Mouse (Mus musculus) liver, embryonic 12.5 days (tissue): ENCODE measurements around the gene Aip. TPM values are rescaled to one million over a fixed set of nuclear protein-coding genes. Genes with fewer than 3 reads are reported as not detected.
A peak's percentile ranks its signal among the peaks of the same experiment; 100 is the strongest.

Experiments
- ATAC-seq: fragments of 200-750 bp; cut with Nextera tagmentation; 2 replicates; pipeline ENCODE4 v1.8.0; 2017; ENCODE audit warnings: moderate number of reproducible peaks, mild to moderate bottlenecking, moderate library complexity
- H3K27ac ChIP-seq: fragments of 300-500 bp; sonication (generic); 2 replicates; pipeline ENCODE4 v1.5.1; 2016; ENCODE audit warnings: mild to moderate bottlenecking
- H3K27me3 ChIP-seq: fragments of 300-500 bp; sonication (generic); replicated peaks from 2 replicates; pipeline ENCODE4 v1.6.1; 2016; ENCODE audit warnings: mild to moderate bottlenecking, moderate library complexity
- H3K36me3 ChIP-seq: fragments of 300-500 bp; sonication (generic); 2 replicates; pipeline ENCODE4 v1.6.1; 2016; ENCODE audit warnings: mild to moderate bottlenecking, moderate library complexity
- H3K4me1 ChIP-seq: fragments of 300-500 bp; sonication (generic); 2 replicates; pipeline ENCODE4 v1.6.1; 2016
- H3K4me2 ChIP-seq: fragments of 300-500 bp; sonication (generic); 2 replicates; pipeline ENCODE4 v1.6.1; 2016; ENCODE audit warnings: mild to moderate bottlenecking, moderate library complexity
- H3K4me3 ChIP-seq: fragments of 300-500 bp; sonication (generic); 2 replicates; pipeline ENCODE4 v1.5.1; 2016; ENCODE audit warnings: mild to moderate bottlenecking, moderate library complexity
- H3K9ac ChIP-seq: fragments of 300-500 bp; sonication (generic); 2 replicates; pipeline ENCODE4 v1.6.1; 2016; ENCODE audit warnings: mild to moderate bottlenecking, moderate library complexity
- H3K9me3 ChIP-seq: fragments of 300-500 bp; sonication (generic); replicated peaks from 2 replicates; pipeline ENCODE4 v1.6.1; 2016; ENCODE audit warnings: mild to moderate bottlenecking, moderate library complexity
- WGBS: fragments of 180-500 bp; shearing (Covaris S2); methylation state at CpG from one replicate; pipeline ENCODE4 v1.1.7; 2016; ENCODE audit not compliant: insufficient replicate concordance; 5-methylcytosine and 5-hydroxymethylcytosine counted together
- polyA plus RNA-seq: library from polyadenylated mRNA; unstranded; fragments of >200 nt; fragmentation: Nextera tagmentation; extraction: Ambion mirVana; gene quantifications from 2 replicates; pipeline ENCODE4 v1.2.1, GENCODE M21; 2016

Gene Aip
- polyA plus RNA-seq, 1 experiment from 2014 or later = 43.6 TPM

DNA sequence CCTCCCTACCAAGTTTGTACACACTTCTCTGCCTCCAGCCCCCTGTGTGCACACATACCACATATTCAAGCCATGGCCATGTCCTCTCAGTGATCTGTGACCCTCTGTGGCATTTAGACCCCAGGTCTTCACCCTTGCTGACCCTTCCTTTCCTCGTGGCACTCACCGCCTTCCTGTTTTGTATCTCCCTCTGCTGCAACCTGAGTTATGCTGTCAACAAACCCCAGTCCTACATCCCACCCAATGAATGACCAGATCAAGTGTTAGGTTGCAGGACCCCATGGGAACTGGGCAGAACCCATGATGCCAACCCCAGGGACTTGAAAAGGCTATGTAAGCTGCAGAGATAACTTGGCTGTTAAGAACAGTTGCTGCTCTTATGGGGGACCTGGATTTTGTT, 23.6 kb downstream of the Aip start:
- H3K27ac ChIP-seq = no peak overlapping the region
- H3K9ac ChIP-seq = no peak overlapping the region
- 74% methylated on average over 2 of the region's 2 CpGs for WGBS
- no peak overlapping the region for H3K4me2 ChIP-seq
- no peak overlapping the region for H3K4me3 ChIP-seq
- H3K27me3 ChIP-seq = peaks cover 58% of the 10 kb centered on the region
- peaks cover 4% of the 10 kb centered on the region; the same call in 1 of the 2 replicates for H3K36me3 ChIP-seq
- no peaks in the 10 kb centered on the region for H3K9me3 ChIP-seq
- H3K4me1 ChIP-seq = peaks cover 41% of the 10 kb centered on the region
- ATAC-seq = no peak

DNA sequence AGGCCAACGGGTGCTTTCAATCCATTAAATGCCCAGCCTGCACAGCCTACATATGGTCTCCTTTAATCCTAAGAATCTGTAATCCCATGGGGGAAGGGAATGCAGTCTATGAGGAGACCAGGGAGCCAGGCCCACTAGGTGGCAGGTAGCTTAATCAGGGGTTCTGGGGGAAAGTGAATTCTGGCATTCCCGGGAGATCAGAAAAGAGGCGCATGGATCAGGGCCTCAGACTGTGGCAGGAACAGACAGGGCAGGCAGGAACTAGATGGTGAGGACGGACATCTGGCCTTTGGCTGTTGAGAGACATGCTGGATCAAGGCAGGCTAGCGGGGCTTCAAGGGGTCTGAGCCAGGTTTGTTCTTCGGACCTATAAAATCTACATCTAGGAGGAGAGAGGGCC, 24.2 kb downstream of the Aip start:
- no peak for ATAC-seq
- Histone ChIP-seq H3K9ac (no peak overlapping the region), H3K27me3 (peaks cover 55% of the 10 kb centered on the region), H3K4me1 (peaks cover 43% of the 10 kb centered on the region), H3K4me3 (peak overlapping the region; percentile 72; the same call in 1 of the 2 replicates), H3K4me2 (peak overlapping the region; percentile 93), H3K27ac (no peak overlapping the region), H3K9me3 (no peaks in the 10 kb centered on the region), H3K36me3 (peaks cover 4% of the 10 kb centered on the region; the same call in 1 of the 2 replicates)
- 71% methylated on average over 6 of the region's 6 CpGs for WGBS

GRCm38 (mm10) chr19:4100718-4101261, 24.9 kb downstream of the Aip start:
- Histone ChIP-seq H3K36me3 (peaks cover 4% of the 10 kb centered on the region; the same call in 1 of the 2 replicates), H3K4me2 (peak overlapping the region; percentile 93), H3K9me3 (no peaks in the 10 kb centered on the region), H3K9ac (peak overlapping the region; percentile 70), H3K4me1 (peaks cover 50% of the 10 kb centered on the region), H3K27ac (no peak overlapping the region), H3K4me3 (peak overlapping the region; percentile 72), H3K27me3 (peaks cover 55% of the 10 kb centered on the region)
- WGBS = 2% methylated on average over 51 of the region's 52 CpGs
- ATAC-seq = no peak

GRCm38 (mm10) chr19:4099837-4100717, 25.6 kb downstream of the Aip start, which contains the start of gene Pitpnm1:
Pitpnm1 (plus strand) TSS chr19:4099998.
- peak within 1 kb of the TSS; percentile 67 for H3K27ac ChIP-seq
- H3K27me3 ChIP-seq = peaks cover 50% of the 10 kb centered on the region
- 2% methylated on average over 50 of the region's 53 CpGs for WGBS
- no peak for ATAC-seq
- peak within 1 kb of the TSS; percentile 70 for H3K9ac ChIP-seq
- H3K4me1 ChIP-seq = peaks cover 51% of the 10 kb centered on the region
- peak within 1 kb of the TSS; percentile 93 for H3K4me2 ChIP-seq
- H3K4me3 ChIP-seq = peak within 1 kb of the TSS; percentile 72
- peaks cover 4% of the 10 kb centered on the region; the same call in 1 of the 2 replicates for H3K36me3 ChIP-seq
- no peaks in the 10 kb centered on the region for H3K9me3 ChIP-seq

- WGBS = 6% methylated on average over 9 of the region's 9 CpGs
- peak overlapping the region; percentile 67 for H3K27ac ChIP-seq
- H3K36me3 ChIP-seq = peaks cover 4% of the 10 kb centered on the region; the same call in 1 of the 2 replicates
- H3K4me3 ChIP-seq = peak overlapping the region; percentile 72
- H3K27me3 ChIP-seq = peaks cover 47% of the 10 kb centered on the region
- peak overlapping the region; percentile 93 for H3K4me2 ChIP-seq
- peak overlapping the region; percentile 70 for H3K9ac ChIP-seq
- no peaks in the 10 kb centered on the region for H3K9me3 ChIP-seq
- H3K4me1 ChIP-seq = peaks cover 51% of the 10 kb centered on the region
- ATAC-seq = no peak
Measured at GRCm38 (mm10) chr19:4099056-4099455, 26.6 kb downstream of the Aip start.

GRCm38 (mm10) chr19:4098426-4098825, 27.2 kb downstream of the Aip start:
- Histone ChIP-seq H3K27me3 (peaks cover 42% of the 10 kb centered on the region), H3K4me1 (peaks cover 51% of the 10 kb centered on the region), H3K27ac (peak overlapping the region; percentile 67), H3K36me3 (peaks cover 4% of the 10 kb centered on the region; the same call in 1 of the 2 replicates), H3K9me3 (no peaks in the 10 kb centered on the region), H3K4me2 (peak overlapping the region; percentile 93), H3K4me3 (peak overlapping the region; percentile 72), H3K9ac (peak overlapping the region; percentile 22; the same call in 1 of the 2 replicates)
- no peak for ATAC-seq
- WGBS = 77% methylated on average over 13 of the region's 13 CpGs

DNA sequence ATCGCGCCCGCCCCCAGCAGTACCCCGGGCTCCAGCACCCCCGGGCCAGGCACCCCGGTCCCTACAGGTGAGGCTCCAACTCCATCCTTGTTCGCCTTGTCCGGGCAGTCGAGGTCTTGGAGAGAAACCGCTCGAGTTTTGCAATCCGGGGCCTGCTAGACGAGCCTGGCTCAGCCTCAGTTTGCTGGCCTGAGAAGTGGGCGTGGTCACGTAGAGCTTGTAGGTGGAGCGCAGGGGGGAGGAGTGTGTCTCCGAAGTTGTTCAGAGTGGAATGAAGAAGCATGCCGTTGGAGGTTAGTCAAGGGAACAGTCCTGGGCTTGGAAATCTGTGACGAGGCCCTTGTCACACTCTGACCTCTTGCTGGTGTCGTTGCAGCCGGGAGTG, 28.2 kb downstream of the Aip start:
- Histone ChIP-seq H3K27ac (peak overlapping the region; percentile 99), H3K27me3 (peaks cover 32% of the 10 kb centered on the region), H3K9me3 (no peaks in the 10 kb centered on the region), H3K36me3 (peaks cover 4% of the 10 kb centered on the region; the same call in 1 of the 2 replicates), H3K9ac (peak overlapping the region; percentile 80), H3K4me3 (peak overlapping the region; percentile 72), H3K4me1 (peaks cover 58% of the 10 kb centered on the region), H3K4me2 (peak overlapping the region; percentile 93)
- 1% methylated on average over 21 of the region's 21 CpGs for WGBS
- peak; percentile 76 for ATAC-seq

DNA sequence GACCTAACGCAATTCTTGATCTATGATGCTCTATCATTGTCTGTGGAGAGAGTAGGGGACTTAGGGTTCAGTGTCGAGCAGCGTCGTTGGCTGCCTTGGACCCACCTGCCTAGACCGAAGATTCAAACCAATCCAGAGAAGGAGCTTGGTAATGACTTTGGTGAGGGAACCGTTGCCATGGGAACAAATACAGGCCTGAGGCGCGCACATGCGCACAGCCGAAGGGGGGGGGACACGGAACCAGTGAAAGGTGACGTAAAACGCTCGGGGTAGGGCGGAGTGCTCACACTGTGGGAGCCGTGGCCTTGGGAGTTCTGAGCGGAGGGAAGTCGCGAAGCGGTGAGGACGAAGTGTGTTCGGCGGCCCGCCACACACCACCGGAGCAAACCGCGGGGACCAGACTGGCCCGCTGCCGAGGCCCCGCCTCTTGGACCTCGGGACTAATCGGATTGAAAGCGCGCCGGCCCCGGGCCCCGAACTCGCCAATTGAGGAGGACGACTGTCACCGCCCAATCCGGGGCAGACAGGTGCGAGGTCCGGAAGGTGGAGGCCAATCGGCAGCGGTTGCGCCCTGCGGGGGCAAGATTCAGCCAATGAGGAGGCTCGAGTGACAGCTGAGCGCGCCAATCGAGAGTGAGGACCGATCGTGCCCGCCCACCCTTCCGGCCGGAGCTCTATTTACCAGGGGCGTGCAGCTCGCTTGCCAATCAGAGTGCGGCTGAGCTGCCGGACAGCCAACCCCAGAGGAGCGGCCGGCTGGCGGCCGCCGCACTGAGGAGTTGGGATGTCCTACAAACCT, 28.8 kb downstream of the Aip start, which contains the start of gene Cdk2ap2:
Gene Cdk2ap2, plus strand, starts transcription at position 541 of the 799 bp plus-strand sequence.
- Histone ChIP-seq H3K27me3 (peaks cover 26% of the 10 kb centered on the region), H3K4me2 (peak within 1 kb of the TSS; percentile 93), H3K9me3 (no peaks in the 10 kb centered on the region), H3K4me1 (peaks cover 59% of the 10 kb centered on the region), H3K27ac (peak within 1 kb of the TSS; percentile 99), H3K4me3 (peak within 1 kb of the TSS; percentile 72), H3K36me3 (peaks cover 4% of the 10 kb centered on the region; the same call in 1 of the 2 replicates), H3K9ac (peak within 1 kb of the TSS; percentile 80)
- WGBS = under 1% methylated on average over 65 of the region's 65 CpGs
- peak; percentile 91 for ATAC-seq

- peak overlapping the region; percentile 78; the same call in 1 of the 2 replicates for H3K9ac ChIP-seq
- 64% methylated on average over 3 of the region's 3 CpGs for WGBS
- ATAC-seq = no peak
- peak overlapping the region; percentile 93 for H3K4me2 ChIP-seq
- peaks cover 16% of the 10 kb centered on the region for H3K27me3 ChIP-seq
- H3K9me3 ChIP-seq = no peaks in the 10 kb centered on the region
- no peak overlapping the region for H3K27ac ChIP-seq
- no peak overlapping the region for H3K4me3 ChIP-seq
- peaks cover 56% of the 10 kb centered on the region for H3K4me1 ChIP-seq
- H3K36me3 ChIP-seq = peaks cover 4% of the 10 kb centered on the region; the same call in 1 of the 2 replicates
Measured at GRCm38 (mm10) chr19:4095802-4096201, 29.9 kb downstream of the Aip start.

GRCm38 (mm10) chr19:4094774-4095303, 30.8 kb downstream of the Aip start:
- no peak overlapping the region for H3K4me3 ChIP-seq
- no peak overlapping the region for H3K9ac ChIP-seq
- H3K9me3 ChIP-seq = no peaks in the 10 kb centered on the region
- no peak overlapping the region for H3K4me2 ChIP-seq
- H3K27me3 ChIP-seq = peaks cover 14% of the 10 kb centered on the region
- peaks cover 4% of the 10 kb centered on the region; the same call in 1 of the 2 replicates for H3K36me3 ChIP-seq
- no peak overlapping the region for H3K27ac ChIP-seq
- no peak for ATAC-seq
- H3K4me1 ChIP-seq = peaks cover 47% of the 10 kb centered on the region
- WGBS = 75% methylated on average over 5 of the region's 5 CpGs

GRCm38 (mm10) chr19:4094348-4094747, 31.3 kb downstream of the Aip start:
- H3K4me2 ChIP-seq = no peak overlapping the region
- no peak for ATAC-seq
- no peak overlapping the region for H3K4me3 ChIP-seq
- no peaks in the 10 kb centered on the region for H3K9me3 ChIP-seq
- peaks cover 13% of the 10 kb centered on the region for H3K27me3 ChIP-seq
- no peak overlapping the region for H3K9ac ChIP-seq
- peaks cover 42% of the 10 kb centered on the region for H3K4me1 ChIP-seq
- H3K36me3 ChIP-seq = peaks cover 4% of the 10 kb centered on the region; the same call in 1 of the 2 replicates
- WGBS = 74% methylated on average over 3 of the region's 3 CpGs
- no peak overlapping the region for H3K27ac ChIP-seq
